In the genomic region with DNA sequence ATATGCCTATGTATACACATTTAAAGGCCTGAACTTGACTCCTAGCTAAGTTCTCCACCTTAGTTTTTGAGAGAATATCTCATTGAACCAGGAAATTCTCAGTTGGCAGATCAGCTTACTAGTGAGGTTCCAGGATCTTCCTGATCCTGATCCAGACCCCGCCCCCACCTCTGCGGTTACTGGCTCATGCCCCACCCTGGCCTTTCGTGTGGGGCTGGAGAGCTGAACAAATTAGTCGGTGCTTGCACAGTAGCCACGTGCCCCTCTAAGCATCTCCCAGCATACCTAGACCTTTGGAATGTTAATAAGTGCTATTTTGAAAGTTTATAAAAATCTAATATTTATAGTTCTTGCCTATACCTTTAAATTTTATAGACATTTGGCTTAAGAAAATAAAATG, we compare ENCODE assay signal across 9 mouse cellular contexts.
DNase-seq lines count a peak whose midpoint lies in the region; ATAC-seq and TF ChIP-seq lines count a peak whose summit lies in the region.
"Had no signal": no experiment of that assay in that cellular context is flagged by ENCODE, and none has a peak within 500 bp of the region (broad histone marks: within the 10 kb centered on the region; RNA-seq: fewer than 3 reads in every experiment).

No protein-coding gene starts in this region.

- peak; percentile 17 to 44 for DNase-seq in kidney, postnatal 36 days
- DNase-seq in kidney, adult 2 months = no peak

- no peak for TF ChIP-seq POLR2A in kidney, adult 2 months (IDR thresholded peaks at IDR 0.05; ENCODE audit: low read depth, low read length)

- no peak overlapping the region for H3K27ac ChIP-seq in kidney, adult 2 months (ENCODE audit: insufficient read depth, low read depth, low read length)
- H3K27ac ChIP-seq in liver, embryonic 12.5 days = peak overlapping the region; percentile 62; the same call in 1 of the 2 replicates
- H3K27ac ChIP-seq in forebrain, embryonic 16.5 days (ENCODE audit: low read length) = no peak overlapping the region
- H3K27ac ChIP-seq in midbrain, embryonic 13.5 days = no peak overlapping the region
- H3K27ac ChIP-seq: hindbrain, embryonic 10.5 days had no signal

- H3K27me3 ChIP-seq in kidney, adult 2 months (replicated peaks; ENCODE audit: control insufficient read depth, insufficient read depth, low read length) = no peaks in the 10 kb centered on the region
- H3K27me3 ChIP-seq in liver, embryonic 12.5 days (replicated peaks) = no peaks in the 10 kb centered on the region
- no peaks in the 10 kb centered on the region for H3K27me3 ChIP-seq in forebrain, embryonic 16.5 days (replicated peaks; ENCODE audit: control insufficient read depth, insufficient read depth, low read length)
- H3K27me3 ChIP-seq in midbrain, embryonic 13.5 days = no peaks in the 10 kb centered on the region

- 78% methylated on average over 5 of the region's 5 CpGs for WGBS in kidney, adult 2 months
- 20% methylated on average over 5 of the region's 5 CpGs for WGBS in liver, embryonic 12.5 days (ENCODE audit: insufficient replicate concordance)
- WGBS in forebrain, embryonic 16.5 days = 80% methylated on average over 5 of the region's 5 CpGs
- WGBS in midbrain, embryonic 13.5 days = 86% methylated on average over 5 of the region's 5 CpGs

- H3K36me3 ChIP-seq in kidney, adult 2 months (ENCODE audit: control insufficient read depth, insufficient read depth, low read length) = no peaks in the 10 kb centered on the region; the same call in 1 of the 2 replicates
- H3K36me3 ChIP-seq in liver, embryonic 12.5 days = peaks cover 5% of the 10 kb centered on the region
- no peaks in the 10 kb centered on the region for H3K36me3 ChIP-seq in forebrain, embryonic 16.5 days (ENCODE audit: control insufficient read depth, insufficient read depth)
- H3K36me3 ChIP-seq in midbrain, embryonic 13.5 days = no peaks in the 10 kb centered on the region
- H3K36me3 ChIP-seq: G1E; hindbrain, embryonic 10.5 days had no signal

- no peaks in the 10 kb centered on the region for H3K9me3 ChIP-seq in liver, embryonic 12.5 days (replicated peaks)
- no peaks in the 10 kb centered on the region for H3K9me3 ChIP-seq in forebrain, embryonic 16.5 days (ENCODE audit: control insufficient read depth, low read length)
- H3K9me3 ChIP-seq in midbrain, embryonic 13.5 days = no peaks in the 10 kb centered on the region
- H3K9me3 ChIP-seq: G1E; hindbrain, embryonic 10.5 days had no signal

- H3K4me1 ChIP-seq in kidney, adult 2 months (ENCODE audit: control insufficient read depth, insufficient read depth, low read length) = no peaks in the 10 kb centered on the region
- H3K4me1 ChIP-seq in liver, embryonic 12.5 days = peaks cover 61% of the 10 kb centered on the region
- H3K4me1 ChIP-seq in forebrain, embryonic 16.5 days (replicated peaks; ENCODE audit: control insufficient read depth, insufficient read depth, low read length) = no peaks in the 10 kb centered on the region
- no peaks in the 10 kb centered on the region for H3K4me1 ChIP-seq in midbrain, embryonic 13.5 days (replicated peaks)
- H3K4me1 ChIP-seq: hindbrain, embryonic 10.5 days had no signal

- TF ChIP-seq CTCF in kidney, adult 2 months (conservative IDR thresholded peaks at IDR 0.05; ENCODE audit: insufficient read depth, insufficient read length, low read depth, low read length) = no peak

- peak overlapping the region; percentile 41 for H3K4me2 ChIP-seq in liver, embryonic 12.5 days
- no peak overlapping the region for H3K4me2 ChIP-seq in forebrain, embryonic 16.5 days (ENCODE audit: low read length)
- H3K4me2 ChIP-seq in midbrain, embryonic 13.5 days (replicated peaks) = no peak overlapping the region

- ATAC-seq in erythroblast, adult 5-6 weeks (replicated peaks; ENCODE audit: low FRiP score, poor library complexity, severe bottlenecking) = peak; percentile 80
- peak; percentile 85 for ATAC-seq in liver, embryonic 12.5 days
- ATAC-seq in megakaryocyte progenitor cell, adult 5-6 weeks (replicated peaks; ENCODE audit: poor library complexity) = peak; percentile 26; the same call in 1 of the 2 replicates
- ATAC-seq in forebrain, embryonic 16.5 days = no peak
- no peak for ATAC-seq in midbrain, embryonic 13.5 days

- no peak overlapping the region for H3K9ac ChIP-seq in liver, embryonic 12.5 days
- H3K9ac ChIP-seq in forebrain, embryonic 16.5 days (replicated peaks; ENCODE audit: low read depth, low read length) = no peak overlapping the region
- H3K9ac ChIP-seq in midbrain, embryonic 13.5 days (replicated peaks) = no peak overlapping the region

- no peak overlapping the region for H3K4me3 ChIP-seq in kidney, adult 2 months (ENCODE audit: insufficient read depth, low read depth, low read length)
- H3K4me3 ChIP-seq in liver, embryonic 12.5 days = no peak overlapping the region
- H3K4me3 ChIP-seq in forebrain, embryonic 16.5 days (replicated peaks; ENCODE audit: low read length) = no peak overlapping the region
- no peak overlapping the region for H3K4me3 ChIP-seq in midbrain, embryonic 13.5 days (replicated peaks)
- H3K4me3 ChIP-seq: hindbrain, embryonic 10.5 days had no signal

Comparison
In these comparisons a context has a peak if more than half of its experiments do, and no peak if none do; other contexts are left out.
1. ATAC-seq: peak in erythroblast, adult 5-6 weeks (single experiment), liver, embryonic 12.5 days (single experiment) and megakaryocyte progenitor cell, adult 5-6 weeks (single experiment); none in forebrain, embryonic 16.5 days (single experiment) and midbrain, embryonic 13.5 days (single experiment).